26 mouse cellular contexts compared by ENCODE assay signal in the genomic region with DNA sequence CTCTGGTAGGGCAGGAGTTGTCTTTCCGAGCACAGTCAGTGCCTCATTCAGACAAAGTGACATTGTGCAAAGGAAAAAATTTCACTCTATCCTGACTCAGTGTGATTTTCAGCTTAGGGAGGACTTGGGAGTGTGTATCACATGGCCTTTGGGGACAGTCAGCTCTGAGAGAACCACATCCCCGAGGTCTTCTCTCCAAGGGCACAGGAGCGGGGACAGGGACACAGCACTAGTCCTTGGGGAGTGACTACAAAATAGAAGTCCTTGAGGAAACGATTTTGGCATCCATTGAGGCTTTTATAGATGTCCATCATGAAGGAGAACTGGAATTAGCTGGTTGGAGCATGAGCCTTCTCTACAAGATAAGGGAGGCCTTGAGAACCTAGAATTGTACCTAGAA.
DNase-seq lines count a peak whose midpoint lies in the region; ATAC-seq and TF ChIP-seq lines count a peak whose summit lies in the region.
"Had no signal": no experiment of that assay in that cellular context is flagged by ENCODE, and none has a peak within 500 bp of the region (broad histone marks: within the 10 kb centered on the region; RNA-seq: fewer than 3 reads in every experiment).

No protein-coding gene starts in this region.

- H3K9ac ChIP-seq in liver, embryonic 11.5 days (ENCODE audit: low read depth, low read length), result no peak overlapping the region
- H3K9ac ChIP-seq in liver, postnatal 0 days (replicated peaks), result no peak overlapping the region
- H3K9ac ChIP-seq: embryonic facial prominence, embryonic 13.5 days; embryonic facial prominence, embryonic 15.5 days; forebrain, embryonic 12.5 days had no signal

- H3K27me3 ChIP-seq in liver, embryonic 11.5 days (replicated peaks; ENCODE audit: control insufficient read depth, insufficient read depth, low read length), result no peaks in the 10 kb centered on the region
- no peaks in the 10 kb centered on the region for H3K27me3 ChIP-seq in liver, postnatal 0 days (ENCODE audit: insufficient read depth, low read length)
- H3K27me3 ChIP-seq in cerebellum, adult 2 months (ENCODE audit: control insufficient read depth, insufficient read depth, low read length), result no peaks in the 10 kb centered on the region
- H3K27me3 ChIP-seq: CH12.LX; embryonic facial prominence, embryonic 13.5 days; embryonic facial prominence, embryonic 15.5 days; forebrain, embryonic 12.5 days; Patski had no signal

- H3K4me3 ChIP-seq in liver, embryonic 11.5 days (ENCODE audit: low read depth, low read length), result no peak overlapping the region
- no peak overlapping the region for H3K4me3 ChIP-seq in liver, postnatal 0 days (ENCODE audit: low read depth, low read length)
- H3K4me3 ChIP-seq in cerebellum, adult 2 months (replicated peaks; ENCODE audit: insufficient read depth, low read depth, low read length), result no peak overlapping the region
- H3K4me3 ChIP-seq: embryonic facial prominence, embryonic 13.5 days; embryonic facial prominence, embryonic 15.5 days; erythroblast, embryonic 14.5 days; forebrain, embryonic 10.5 days; forebrain, embryonic 12.5 days had no signal

- no peaks in the 10 kb centered on the region for H3K36me3 ChIP-seq in liver, embryonic 11.5 days (ENCODE audit: control insufficient read depth, insufficient read depth, low read length)
- H3K36me3 ChIP-seq in liver, postnatal 0 days (replicated peaks; ENCODE audit: insufficient read depth, low read length), result no peaks in the 10 kb centered on the region
- H3K36me3 ChIP-seq: embryonic facial prominence, embryonic 13.5 days; embryonic facial prominence, embryonic 15.5 days; forebrain, embryonic 10.5 days; forebrain, embryonic 12.5 days; G1E had no signal

- TF ChIP-seq POLR2A in cerebellum, adult 2 months (IDR thresholded peaks at IDR 0.05; ENCODE audit: borderline replicate concordance, insufficient read depth, low read length), result no peak

- H3K27ac ChIP-seq in liver, embryonic 11.5 days (ENCODE audit: low read depth, low read length), result no peak overlapping the region
- H3K27ac ChIP-seq in liver, postnatal 0 days (ENCODE audit: low read depth), result no peak overlapping the region
- no peak overlapping the region for H3K27ac ChIP-seq in cerebellum, adult 2 months (ENCODE audit: insufficient read depth, low read length)
- H3K27ac ChIP-seq: embryonic facial prominence, embryonic 13.5 days; embryonic facial prominence, embryonic 15.5 days; forebrain, embryonic 10.5 days; forebrain, embryonic 12.5 days had no signal

- TF ChIP-seq CTCF in liver, postnatal 0 days (IDR thresholded peaks at IDR 0.05; ENCODE audit: low read depth), result no peak
- TF ChIP-seq CTCF in cerebellum, adult 2 months (IDR thresholded peaks at IDR 0.05; ENCODE audit: borderline replicate concordance, insufficient read depth, low read depth, low read length), result no peak

- WGBS in liver, embryonic 11.5 days, result 48% methylated on average over 4 of the region's 4 CpGs
- WGBS in liver, postnatal 0 days (ENCODE audit: insufficient replicate concordance), result 39% methylated on average over 4 of the region's 4 CpGs
- WGBS in cerebellum, adult 2 months, result 46% methylated on average over 4 of the region's 4 CpGs

- no peaks in the 10 kb centered on the region for H3K9me3 ChIP-seq in liver, embryonic 11.5 days (ENCODE audit: control insufficient read depth, low read length)
- no peaks in the 10 kb centered on the region for H3K9me3 ChIP-seq in liver, postnatal 0 days (ENCODE audit: low read length)
- H3K9me3 ChIP-seq: embryonic facial prominence, embryonic 13.5 days; embryonic facial prominence, embryonic 15.5 days; forebrain, embryonic 10.5 days; forebrain, embryonic 12.5 days had no signal

- no peak for TF ChIP-seq EP300 in liver, postnatal 0 days (IDR thresholded peaks at IDR 0.05; ENCODE audit: low read depth)

- ATAC-seq in liver, embryonic 11.5 days (replicated peaks; ENCODE audit: low FRiP score), result peak; percentile 51; the same call in 1 of the 2 replicates
- no peak for ATAC-seq in liver, postnatal 0 days
- ATAC-seq: activated CD4-positive, CD25-positive, alpha-beta regulatory T cell, adult 4 months; CD4-positive, CD25-positive, alpha-beta regulatory T cell, adult 4 months; forebrain, embryonic 14.5 days; forebrain, embryonic 16.5 days; Patski had no signal

- no peak overlapping the region for H3K4me2 ChIP-seq in liver, embryonic 11.5 days
- no peak overlapping the region for H3K4me2 ChIP-seq in liver, postnatal 0 days (ENCODE audit: low read depth, low read length)
- H3K4me2 ChIP-seq: embryonic facial prominence, embryonic 13.5 days; embryonic facial prominence, embryonic 15.5 days; forebrain, embryonic 12.5 days had no signal

- peak; percentile 47 for DNase-seq in adrenal gland, adult 2 months
- no peak for DNase-seq in adrenal gland, postnatal 25 days
- DNase-seq in adrenal gland, postnatal 10 days, result peak; percentile 23
- DNase-seq in adrenal gland, postnatal 4 days (ENCODE audit: low spot score in 2 of 2), result no peak
- no peak for DNase-seq in liver, embryonic 11.5 days (ENCODE audit: low spot score)
- DNase-seq in liver, postnatal 0 days, result no peak
- peak; percentile 48 for DNase-seq in adrenal gland, postnatal 14 days
- DNase-seq in cerebellum, adult 2 months, result no peak
- DNase-seq: B cell, adult 2 months; cerebellum, adult 11-12 months; cerebellum, adult 8-10 months; cerebellum, adult 9-11 months; cerebellum, postnatal 14 days; cerebellum, postnatal 36 days had no signal

- no peaks in the 10 kb centered on the region for H3K4me1 ChIP-seq in liver, embryonic 11.5 days (replicated peaks; ENCODE audit: control insufficient read depth, insufficient read depth, low read length)
- H3K4me1 ChIP-seq in liver, postnatal 0 days (ENCODE audit: insufficient read depth), result no peaks in the 10 kb centered on the region
- no peaks in the 10 kb centered on the region for H3K4me1 ChIP-seq in cerebellum, adult 2 months (ENCODE audit: control insufficient read depth, insufficient read depth, low read length)
- H3K4me1 ChIP-seq: embryonic facial prominence, embryonic 13.5 days; embryonic facial prominence, embryonic 15.5 days; forebrain, embryonic 10.5 days; forebrain, embryonic 12.5 days had no signal

Comparison
In these comparisons a context has a peak if more than half of its experiments do, and no peak if none do; other contexts are left out.
1. DNase-seq: peak in adrenal gland, adult 2 months (single experiment), adrenal gland, postnatal 10 days (single experiment) and adrenal gland, postnatal 14 days (single experiment); none in adrenal gland, postnatal 25 days (single experiment), adrenal gland, postnatal 4 days (0 of 2), liver, embryonic 11.5 days (single experiment), liver, postnatal 0 days (single experiment) and cerebellum, adult 2 months (0 of 2).